Mouse (Mus musculus) kidney, adult 18-20 months (tissue): Measurements from ENCODE around the gene Kcne1.

Source experiments
- DNase-seq: peaks from one replicate; pipeline ENCODE4 v3.0.0; 2021

Gene Kcne1

GRCm38 (mm10) chr16:92355366-92355765 is 3.9 kb downstream of the Kcne1 start:
- no peak for DNase-seq

GRCm38 (mm10) chr16:92353897-92354296 is 5.4 kb downstream of the Kcne1 start:
- DNase-seq: no peak

- DNase-seq: no peak
Measured at GRCm38 (mm10) chr16:92353295-92353694, 6.0 kb downstream of the Kcne1 start.

- DNase-seq: no peak
Measured at GRCm38 (mm10) chr16:92348941-92349340, 10.3 kb downstream of the Kcne1 start.

GRCm38 (mm10) chr16:92346297-92346916 is 12.9 kb downstream of the Kcne1 start:
- DNase-seq: no peak

- no peak for DNase-seq
Measured at GRCm38 (mm10) chr16:92345177-92345576, 14.1 kb downstream of the Kcne1 start.

- DNase-seq: peak; percentile 71
Measured at GRCm38 (mm10) chr16:92340612-92341511, 18.4 kb downstream of the Kcne1 start.

- peak; percentile 83 for DNase-seq
Measured at GRCm38 (mm10) chr16:92336280-92336679, 23.0 kb downstream of the Kcne1 start.

- DNase-seq: no peak
Measured at GRCm38 (mm10) chr16:92334600-92334999, 24.7 kb downstream of the Kcne1 start.

GRCm38 (mm10) chr16:92330966-92331365 is 28.3 kb downstream of the Kcne1 start:
- no peak for DNase-seq

GRCm38 (mm10) chr16:92327911-92328310 is 31.4 kb downstream of the Kcne1 start:
- no peak for DNase-seq

- DNase-seq: no peak
Measured at GRCm38 (mm10) chr16:92325062-92325406, 34.2 kb downstream of the Kcne1 start.

- no peak for DNase-seq
Measured at GRCm38 (mm10) chr16:92324309-92325061, 34.8 kb downstream of the Kcne1 start.

- DNase-seq: no peak
Measured at GRCm38 (mm10) chr16:92321341-92321740, 37.9 kb downstream of the Kcne1 start, which contains the start of gene Fam243. TSS of gene Fam243 (minus strand) at chr16:92321441.

GRCm38 (mm10) chr16:92320361-92320760 is 38.9 kb downstream of the Kcne1 start:
- no peak for DNase-seq

GRCm38 (mm10) chr16:92319353-92320109 is 39.7 kb downstream of the Kcne1 start:
- DNase-seq: peak; percentile 33

- no peak for DNase-seq
Measured at GRCm38 (mm10) chr16:92316049-92316738, 43.1 kb downstream of the Kcne1 start.

- DNase-seq: peak; percentile 40
Measured at GRCm38 (mm10) chr16:92313953-92314741, 45.1 kb downstream of the Kcne1 start.

GRCm38 (mm10) chr16:92309126-92309525 is 50.1 kb downstream of the Kcne1 start:
- DNase-seq: no peak

GRCm38 (mm10) chr16:92307947-92308346 is 51.3 kb downstream of the Kcne1 start:
- no peak for DNase-seq

- DNase-seq: no peak
Measured at GRCm38 (mm10) chr16:92305519-92305918, 53.7 kb downstream of the Kcne1 start.
